Mouse (Mus musculus) midbrain, postnatal 0 days (tissue): ENCODE results near the gene Sap18. TPM values are rescaled to one million over a fixed set of nuclear protein-coding genes. Genes with fewer than 3 reads are reported as not detected.
A peak's percentile ranks its signal among the peaks of the same experiment; 100 is the strongest.

Experiments used
- ATAC-seq: fragments of 200-750 bp; cut with Nextera tagmentation; 2 replicates; pipeline ENCODE4 v1.8.0; 2017; ENCODE audit warnings: moderate number of reproducible peaks, mild to moderate bottlenecking, moderate TSS enrichment, moderate library complexity; ENCODE audit not compliant: low FRiP score
- DNase-seq: peaks from one replicate; pipeline ENCODE4 v3.0.0-alpha.2; 2015; ENCODE audit warnings: low spot score
- H3K27ac ChIP-seq: fragments of 300-500 bp; sonication (generic); 2 replicates; pipeline ENCODE4 v1.5.1; 2014; ENCODE audit warnings: low read depth, mild to moderate bottlenecking, low read length, mixed read lengths
- H3K27me3 ChIP-seq: fragments of 300-500 bp; sonication (generic); 2 replicates; pipeline ENCODE4 v1.6.1; 2014; ENCODE audit warnings: low read length, control low read depth, mixed read lengths; ENCODE audit not compliant: insufficient read depth
- H3K36me3 ChIP-seq: fragments of 300-500 bp; sonication (generic); 2 replicates; pipeline ENCODE4 v1.6.1; 2014; ENCODE audit warnings: low read length, control low read depth, mixed read lengths; ENCODE audit not compliant: insufficient read depth
- H3K4me1 ChIP-seq: fragments of 300-500 bp; sonication (generic); 2 replicates; pipeline ENCODE4 v1.6.1; 2014; ENCODE audit warnings: mild to moderate bottlenecking, control low read depth, antibody characterized with exemption, low read length, mixed read lengths; ENCODE audit not compliant: insufficient read depth
- H3K4me2 ChIP-seq: fragments of 300-500 bp; sonication (generic); 2 replicates; pipeline ENCODE4 v1.6.1; 2014; ENCODE audit warnings: low read depth, mild to moderate bottlenecking, low read length, mixed read lengths; ENCODE audit not compliant: poor library complexity, severe bottlenecking
- H3K4me3 ChIP-seq: fragments of 300-500 bp; sonication (generic); 2 replicates; pipeline ENCODE4 v1.5.1; 2014; ENCODE audit warnings: low read depth, mild to moderate bottlenecking, low read length, moderate library complexity
- H3K9ac ChIP-seq: fragments of 300-500 bp; sonication (generic); replicated peaks from 2 replicates; pipeline ENCODE4 v1.6.1; 2014; ENCODE audit warnings: mild to moderate bottlenecking, low read length, moderate library complexity, mixed read lengths; ENCODE audit not compliant: poor library complexity, severe bottlenecking
- H3K9me3 ChIP-seq: fragments of 300-500 bp; sonication (generic); 2 replicates; pipeline ENCODE4 v1.6.1; 2016; ENCODE audit warnings: low read length, control low read depth
- CTCF ChIP-seq: IDR thresholded peaks from 2 replicates; pipeline ENCODE4 v1.5.1; 2016; ENCODE audit warnings: antibody characterized with exemption, mild to moderate bottlenecking
- WGBS: fragments of 180-500 bp; shearing (Covaris S2); extraction: QIAGEN DNeasy Blood & Tissue Kit; methylation state at CpG from one replicate; pipeline ENCODE4 v1.1.7; 2014; 5-methylcytosine and 5-hydroxymethylcytosine counted together
- polyA plus RNA-seq: library from polyadenylated mRNA; unstranded; fragments of >200 nt; fragmentation: Nextera tagmentation; extraction: Ambion mirVana; gene quantifications from 2 replicates; pipeline ENCODE4 v1.2.1, GENCODE M21; 2015
- total RNA-seq: library from RNA; depleted of rRNA; stranded (reverse); fragments of >200 nt; gene quantifications from 2 replicates; pipeline ENCODE4 v1.2.3, GENCODE M21; 2014

Gene Sap18
- total and polyA plus RNA-seq, 2 experiments from 2014 or later = 26.8 to 36.9 TPM

DNA sequence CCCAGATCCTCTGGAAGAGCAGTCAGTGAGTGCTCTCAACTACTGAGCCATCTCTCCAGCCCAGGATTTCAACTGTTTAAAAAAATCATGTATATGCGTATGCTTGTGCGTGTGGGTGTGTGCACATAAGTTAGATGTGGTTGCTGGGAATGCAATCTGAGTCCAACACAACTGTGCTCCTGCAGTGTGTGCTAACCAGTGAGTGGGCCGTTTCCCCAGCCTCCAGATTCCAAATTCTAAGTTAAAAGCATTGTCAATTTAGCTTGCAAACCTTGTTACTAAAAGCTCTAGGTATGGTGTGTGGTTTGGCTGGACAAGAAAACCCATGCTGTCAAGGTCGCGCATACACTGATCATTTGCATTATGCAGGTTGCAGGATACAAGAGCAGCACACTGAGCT, 13.9 kb downstream of the Sap18 start:
- WGBS = 96% methylated on average over 5 of the region's 5 CpGs
- no peaks in the 10 kb centered on the region for H3K4me1 ChIP-seq
- TF ChIP-seq CTCF = no peak

DNA sequence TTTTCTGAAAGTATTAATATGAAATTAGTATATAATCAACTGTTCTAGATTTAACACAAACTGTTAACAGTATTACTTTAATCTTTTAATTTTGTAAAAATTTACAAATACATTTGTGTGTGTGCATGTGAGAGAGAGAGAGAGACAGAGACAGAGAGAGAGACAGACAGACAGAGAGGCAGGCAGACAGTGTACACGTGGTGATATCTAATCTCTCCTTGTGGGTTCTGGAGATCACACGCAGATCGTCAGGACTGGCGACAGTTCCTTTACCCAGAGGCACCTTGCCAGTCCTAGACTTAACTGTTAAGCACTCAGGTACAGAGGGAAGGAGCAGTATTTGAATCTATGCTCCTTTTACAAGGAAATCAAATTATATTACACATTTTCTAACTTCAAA, 22.9 kb downstream of the Sap18 start:
- DNase-seq (no peak), ATAC-seq (no peak)
- no peaks in the 10 kb centered on the region for H3K4me1 ChIP-seq
- WGBS = 95% methylated on average over 4 of the region's 4 CpGs
- H3K36me3 ChIP-seq = no peaks in the 10 kb centered on the region
- no peak overlapping the region for H3K9ac ChIP-seq
- H3K4me3 ChIP-seq = no peak overlapping the region
- H3K9me3 ChIP-seq = no peaks in the 10 kb centered on the region
- H3K4me2 ChIP-seq = no peak overlapping the region
- no peaks in the 10 kb centered on the region for H3K27me3 ChIP-seq
- no peak overlapping the region for H3K27ac ChIP-seq
- no peak for TF ChIP-seq CTCF

More for the DNA sequence above, 13.9 kb downstream of the Sap18 start:
- H3K4me2 ChIP-seq = no peak overlapping the region
- no peak overlapping the region for H3K9ac ChIP-seq
- ATAC-seq = no peak
- H3K27ac ChIP-seq = no peak overlapping the region
- no peak overlapping the region for H3K4me3 ChIP-seq
- H3K36me3 ChIP-seq = peaks cover 9% of the 10 kb centered on the region; the same call in 1 of the 2 replicates
- no peaks in the 10 kb centered on the region for H3K9me3 ChIP-seq
- no peak for DNase-seq
- H3K27me3 ChIP-seq = no peaks in the 10 kb centered on the region

DNA sequence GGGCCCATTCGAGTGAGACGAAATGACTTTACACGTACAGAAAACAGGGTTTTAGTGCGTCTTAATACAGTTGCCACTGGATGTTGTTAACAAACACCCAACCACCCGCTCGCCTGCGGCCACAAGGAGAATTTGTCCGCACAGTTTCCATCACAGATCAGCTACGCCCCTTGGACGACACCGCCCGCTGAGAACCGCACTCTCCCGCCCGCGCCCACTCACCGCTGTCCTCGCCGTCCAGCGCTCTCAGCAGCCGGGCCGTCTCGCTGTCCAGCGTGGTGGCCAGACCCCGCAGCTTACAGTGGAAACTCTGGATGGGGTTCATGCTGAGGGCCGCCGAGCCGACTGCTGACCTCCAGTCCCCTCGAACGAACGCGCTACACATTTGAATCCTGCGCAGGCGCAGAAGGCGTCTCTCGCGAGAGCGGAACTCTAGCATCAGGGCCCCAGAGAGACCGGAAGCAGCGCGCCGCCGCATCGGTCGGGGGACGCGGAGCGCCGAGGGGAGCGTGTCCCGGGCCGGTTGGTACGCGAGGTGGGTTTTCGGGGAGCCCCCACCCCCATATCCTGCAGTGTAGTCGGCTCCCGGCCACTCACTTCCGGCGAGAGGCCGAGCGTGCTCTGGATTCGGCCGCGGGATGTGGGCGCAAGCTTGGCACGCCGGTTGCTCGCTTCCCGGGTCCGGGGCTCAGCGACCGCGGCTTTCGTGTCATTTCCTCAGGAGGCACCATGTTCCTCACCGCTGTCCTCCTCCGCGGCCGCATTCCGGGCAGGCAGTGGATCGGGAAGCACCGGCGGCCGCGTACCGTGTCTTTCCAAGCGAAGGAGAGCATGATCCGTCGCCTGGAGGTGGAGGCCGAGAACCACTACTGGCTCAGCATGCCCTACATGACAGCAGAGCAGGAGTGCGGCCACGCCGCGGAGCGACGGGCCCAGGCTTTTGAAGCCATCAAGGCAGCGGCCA, 28.1 kb downstream of the Sap18 start, which contains the start of the genes Ska3 and Mrpl57:
Gene Ska3, minus strand, starts transcription at position 398 of the 964 bp plus-strand sequence.
Gene Mrpl57, plus strand, starts transcription at position 447 of the 964 bp plus-strand sequence.
- WGBS = under 1% methylated on average over 96 of the region's 96 CpGs
- peak within 1 kb of the TSS; percentile 78 for H3K9ac ChIP-seq
- DNase-seq (peak; percentile 95), ATAC-seq (peak; percentile 95)
- H3K4me3 ChIP-seq = peak within 1 kb of the TSS; percentile 76
- peak within 1 kb of the TSS; percentile 76 for H3K4me2 ChIP-seq
- peaks cover 5% of the 10 kb centered on the region; the same call in 1 of the 2 replicates for H3K4me1 ChIP-seq
- H3K27me3 ChIP-seq = no peaks in the 10 kb centered on the region
- no peak for TF ChIP-seq CTCF
- H3K9me3 ChIP-seq = no peaks in the 10 kb centered on the region
- H3K27ac ChIP-seq = peak within 1 kb of the TSS; percentile 96
- no peaks in the 10 kb centered on the region for H3K36me3 ChIP-seq

DNA sequence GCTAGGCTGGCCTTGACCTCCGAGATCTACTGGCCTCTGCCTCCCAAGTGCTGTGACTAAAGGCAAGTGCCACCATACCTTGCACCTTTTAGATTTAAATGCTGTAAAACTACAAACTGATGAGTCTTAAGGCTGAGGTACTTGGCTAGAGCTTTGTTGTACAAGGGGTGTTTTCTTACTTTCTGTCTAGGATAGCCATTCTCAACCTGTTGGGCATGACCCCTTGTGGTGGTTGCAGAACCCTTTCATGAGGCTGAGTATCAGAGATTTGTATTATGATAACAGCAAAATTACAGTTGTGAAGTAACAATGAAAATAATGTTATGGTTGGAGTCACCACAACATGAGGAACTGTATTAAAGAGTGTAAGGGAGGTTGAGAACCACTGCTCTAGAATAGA, 29.3 kb downstream of the Sap18 start:
- DNase-seq (no peak), ATAC-seq (no peak)
- Histone ChIP-seq H3K36me3 (no peaks in the 10 kb centered on the region), H3K27me3 (no peaks in the 10 kb centered on the region), H3K4me3 (peak overlapping the region; percentile 76), H3K27ac (peak overlapping the region; percentile 96; the same call in 1 of the 2 replicates), H3K4me2 (peak overlapping the region; percentile 76), H3K4me1 (peaks cover 5% of the 10 kb centered on the region; the same call in 1 of the 2 replicates), H3K9me3 (no peaks in the 10 kb centered on the region), H3K9ac (peak overlapping the region; percentile 78; the same call in 1 of the 2 replicates)
- TF ChIP-seq CTCF = peak; percentile 32
- WGBS = 76% methylated on average over 1 of the region's 1 CpGs

DNA sequence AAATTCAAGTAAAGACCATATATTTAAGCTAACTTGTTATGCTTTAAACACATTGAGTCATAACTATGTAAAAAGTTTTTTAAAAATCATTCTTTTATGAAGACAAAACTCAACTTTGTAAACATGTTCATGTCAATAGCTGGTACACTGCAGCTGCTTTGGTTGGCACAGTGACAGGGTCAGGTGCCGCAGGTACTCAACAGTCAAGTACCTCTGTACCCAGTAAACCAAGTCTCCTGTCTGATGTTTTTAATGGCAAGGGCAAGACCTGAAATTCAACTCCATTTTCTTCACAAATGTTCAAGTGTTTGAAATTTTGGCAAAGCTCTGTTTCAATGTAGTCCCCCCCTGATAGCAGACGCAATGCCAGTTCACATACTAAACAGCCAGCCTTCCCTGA, 35.5 kb downstream of the Sap18 start:
- Histone ChIP-seq H3K9ac (no peak overlapping the region), H3K4me3 (no peak overlapping the region), H3K36me3 (peaks cover 20% of the 10 kb centered on the region), H3K4me2 (no peak overlapping the region), H3K27me3 (no peaks in the 10 kb centered on the region), H3K4me1 (no peaks in the 10 kb centered on the region), H3K27ac (no peak overlapping the region), H3K9me3 (no peaks in the 10 kb centered on the region)
- no peak for TF ChIP-seq CTCF
- WGBS = 94% methylated on average over 2 of the region's 2 CpGs
- ATAC-seq (no peak), DNase-seq (no peak)

DNA sequence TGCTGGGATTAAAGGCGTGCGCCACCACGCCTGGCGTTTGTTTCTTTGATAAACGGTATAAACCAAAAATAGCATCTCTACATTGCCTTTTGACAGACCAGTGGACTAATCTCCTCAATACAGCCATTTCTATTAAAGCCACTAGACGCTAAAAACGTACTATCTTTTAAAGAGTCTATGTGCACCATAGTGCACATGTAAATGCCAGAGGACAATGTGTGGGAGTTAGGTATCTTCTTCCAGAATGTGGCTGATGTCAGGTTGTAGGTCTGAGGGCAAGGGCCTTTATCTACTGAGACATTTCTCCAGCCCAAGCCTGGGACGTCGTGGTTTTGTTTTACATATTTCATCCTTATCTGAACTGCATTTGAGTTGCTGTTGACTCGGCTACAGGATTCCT, 37.2 kb downstream of the Sap18 start:
- peaks cover 24% of the 10 kb centered on the region for H3K36me3 ChIP-seq
- no peak overlapping the region for H3K4me2 ChIP-seq
- H3K4me1 ChIP-seq = no peaks in the 10 kb centered on the region
- ATAC-seq = no peak
- no peaks in the 10 kb centered on the region for H3K9me3 ChIP-seq
- H3K27me3 ChIP-seq = no peaks in the 10 kb centered on the region
- no peak overlapping the region for H3K9ac ChIP-seq
- no peak overlapping the region for H3K4me3 ChIP-seq
- no peak overlapping the region for H3K27ac ChIP-seq
- WGBS = 94% methylated on average over 10 of the region's 10 CpGs
- TF ChIP-seq CTCF = no peak
- DNase-seq = no peak
